Mouse (Mus musculus) limb, embryonic 14.5 days (tissue): Measurements from ENCODE around the gene Acaca. TPM values are rescaled to one million over a fixed set of nuclear protein-coding genes. Genes with fewer than 3 reads are reported as not detected.

ENCODE experiments used
- ATAC-seq: fragments of 200-750 bp; cut with Nextera tagmentation; 2 replicates; pipeline ENCODE4 v1.8.0; 2017; ENCODE audit warnings: low read depth, moderate number of reproducible peaks, moderate TSS enrichment; ENCODE audit not compliant: low FRiP score
- DNase-seq: peaks from one replicate; pipeline ENCODE4 v3.0.0-alpha.2; 2015; ENCODE audit warnings: low spot score
- H3K27ac ChIP-seq: fragments of 300-500 bp; sonication (generic); replicated peaks from 2 replicates; pipeline ENCODE4 v1.5.1; 2014; ENCODE audit warnings: low read depth, mild to moderate bottlenecking, low read length, moderate library complexity, mixed read lengths
- H3K27me3 ChIP-seq: fragments of 300-500 bp; sonication (generic); 2 replicates; pipeline ENCODE4 v1.6.1; 2014; ENCODE audit warnings: low read length, mixed read lengths; ENCODE audit not compliant: control insufficient read depth, insufficient read depth
- H3K36me3 ChIP-seq: fragments of 300-500 bp; sonication (generic); 2 replicates; pipeline ENCODE4 v1.6.1; 2014; ENCODE audit warnings: mild to moderate bottlenecking, low read length, moderate library complexity, mixed read lengths; ENCODE audit not compliant: control insufficient read depth, insufficient read depth
- H3K4me1 ChIP-seq: fragments of 300-500 bp; sonication (generic); 2 replicates; pipeline ENCODE4 v1.6.1; 2014; ENCODE audit warnings: antibody characterized with exemption, low read length, mixed read lengths; ENCODE audit not compliant: control insufficient read depth, insufficient read depth
- H3K4me2 ChIP-seq: fragments of 300-500 bp; sonication (generic); replicated peaks from 2 replicates; pipeline ENCODE4 v1.6.1; 2014; ENCODE audit warnings: low read depth, mild to moderate bottlenecking, low read length, moderate library complexity; ENCODE audit not compliant: severe bottlenecking
- H3K4me3 ChIP-seq: fragments of 300-500 bp; sonication (generic); replicated peaks from 2 replicates; pipeline ENCODE4 v1.5.1; 2014; ENCODE audit warnings: low read length
- H3K9ac ChIP-seq: fragments of 300-500 bp; sonication (generic); 2 replicates; pipeline ENCODE4 v1.6.1; 2014; ENCODE audit warnings: mild to moderate bottlenecking, low read depth, low read length, moderate library complexity; ENCODE audit not compliant: severe bottlenecking
- H3K9me3 ChIP-seq: fragments of 300-500 bp; sonication (generic); 2 replicates; pipeline ENCODE4 v1.6.1; 2016; ENCODE audit warnings: low read length; ENCODE audit not compliant: control insufficient read depth
- POLR2A ChIP-seq: fragments of 200-500 bp; IDR thresholded peaks from 2 replicates; pipeline ENCODE4 v1.8.0; 2012; ENCODE audit warnings: inconsistent platforms, mild to moderate bottlenecking, moderate library complexity, borderline replicate concordance; ENCODE audit not compliant: insufficient read depth, insufficient read length; ENCODE audit errors: extremely low read depth
- WGBS: fragments of 180-500 bp; shearing (Covaris S2); extraction: QIAGEN DNeasy Blood & Tissue Kit; methylation state at CpG from one replicate; pipeline ENCODE4 v1.1.7; 2014; 5-methylcytosine and 5-hydroxymethylcytosine counted together
- polyA plus RNA-seq, 2 experiments: library from polyadenylated mRNA; depleted of rRNA in 1 of 2; stranded (reverse) in 1 of 2; unstranded in 1 of 2; fragments of >200 nt; fragmentation: Nextera tagmentation in 1 of 2; extraction: Ambion mirVana in 1 of 2; gene quantifications; 2 replicates each; pipeline versions ENCODE4 v1.2.1 to v1.2.3; 2012 to 2014

The Acaca gene
- polyA plus RNA-seq, 2 experiments = 18.2 to 20.3 TPM

DNA sequence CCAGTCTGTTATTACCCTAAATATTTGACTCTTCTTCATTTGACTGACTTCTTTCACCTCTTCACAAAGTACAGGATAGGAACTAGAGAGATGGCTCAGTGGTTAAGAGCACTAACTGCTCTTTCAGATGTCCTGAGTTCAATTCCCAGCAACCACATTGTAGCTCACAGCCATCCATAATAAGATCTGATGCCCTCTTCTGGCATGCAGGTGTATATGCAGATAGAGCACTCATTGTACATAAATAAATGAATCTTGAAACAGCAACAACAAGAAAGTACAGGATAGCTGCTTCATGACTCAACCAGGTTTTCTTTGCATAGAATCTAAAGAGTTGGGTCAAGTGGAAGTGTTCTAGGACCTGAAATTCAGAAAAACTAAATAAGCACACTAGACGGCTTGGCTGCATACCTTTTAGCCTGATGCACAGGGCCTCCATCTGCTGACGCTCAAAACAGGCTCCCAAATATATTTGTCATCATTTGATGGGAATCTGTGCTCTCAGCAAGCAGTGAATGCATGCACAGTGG is 4.9 kb downstream of the Acaca start:
- Histone ChIP-seq H3K9ac (no peak overlapping the region), H3K4me1 (no peaks in the 10 kb centered on the region), H3K27ac (no peak overlapping the region), H3K4me3 (no peak overlapping the region), H3K9me3 (no peaks in the 10 kb centered on the region), H3K4me2 (no peak overlapping the region), H3K36me3 (no peaks in the 10 kb centered on the region), H3K27me3 (no peaks in the 10 kb centered on the region)
- ATAC-seq = no peak
- 88% methylated on average over 2 of the region's 2 CpGs for WGBS
- TF ChIP-seq POLR2A = no peak
- DNase-seq = no peak

DNA sequence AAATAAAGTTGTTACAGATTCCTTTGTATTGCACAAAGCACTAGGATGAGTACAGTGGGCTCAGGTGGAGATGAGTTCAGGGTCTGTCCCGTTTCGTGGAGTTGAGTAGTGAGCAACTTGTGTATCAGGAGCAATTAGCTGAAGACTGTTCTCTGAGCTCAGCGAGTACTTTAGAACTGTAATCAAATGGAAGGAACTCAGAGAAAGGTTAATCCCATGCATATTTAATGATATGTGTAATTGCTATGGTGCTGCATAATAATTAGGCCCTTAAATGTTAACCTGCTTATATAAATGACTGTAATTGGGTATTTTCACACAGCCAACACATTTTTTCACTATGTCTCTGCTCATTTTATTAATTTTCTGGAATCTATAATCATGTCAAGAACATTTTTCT is 7.0 kb downstream of the Acaca start:
- TF ChIP-seq POLR2A = no peak
- no peak overlapping the region for H3K4me3 ChIP-seq
- no peaks in the 10 kb centered on the region for H3K36me3 ChIP-seq
- DNase-seq (no peak), ATAC-seq (no peak)
- no peaks in the 10 kb centered on the region for H3K4me1 ChIP-seq
- no peaks in the 10 kb centered on the region for H3K27me3 ChIP-seq
- no peak overlapping the region for H3K4me2 ChIP-seq
- 82% methylated on average over 3 of the region's 3 CpGs for WGBS
- H3K9me3 ChIP-seq = no peaks in the 10 kb centered on the region
- no peak overlapping the region for H3K27ac ChIP-seq
- no peak overlapping the region for H3K9ac ChIP-seq

DNA sequence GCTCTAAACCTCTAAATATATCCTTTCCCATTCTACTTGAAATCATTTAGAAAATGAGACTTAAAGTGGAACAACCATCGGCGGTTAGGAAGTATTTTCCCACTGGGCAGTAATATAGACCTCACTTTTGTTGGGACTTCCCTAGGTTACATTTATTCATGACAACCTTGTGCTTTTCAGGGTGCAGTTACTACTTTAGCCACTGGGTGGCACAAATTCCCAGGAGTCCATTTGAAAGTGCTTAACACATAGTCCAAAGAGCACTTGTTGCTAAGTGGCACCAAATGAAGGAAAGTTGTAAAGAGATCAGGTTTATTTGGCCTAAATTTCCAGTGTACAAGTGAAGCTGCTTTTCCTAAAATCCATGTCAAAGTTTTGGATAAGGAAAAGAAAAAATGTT is 12.3 kb downstream of the Acaca start:
- ATAC-seq = no peak

DNA sequence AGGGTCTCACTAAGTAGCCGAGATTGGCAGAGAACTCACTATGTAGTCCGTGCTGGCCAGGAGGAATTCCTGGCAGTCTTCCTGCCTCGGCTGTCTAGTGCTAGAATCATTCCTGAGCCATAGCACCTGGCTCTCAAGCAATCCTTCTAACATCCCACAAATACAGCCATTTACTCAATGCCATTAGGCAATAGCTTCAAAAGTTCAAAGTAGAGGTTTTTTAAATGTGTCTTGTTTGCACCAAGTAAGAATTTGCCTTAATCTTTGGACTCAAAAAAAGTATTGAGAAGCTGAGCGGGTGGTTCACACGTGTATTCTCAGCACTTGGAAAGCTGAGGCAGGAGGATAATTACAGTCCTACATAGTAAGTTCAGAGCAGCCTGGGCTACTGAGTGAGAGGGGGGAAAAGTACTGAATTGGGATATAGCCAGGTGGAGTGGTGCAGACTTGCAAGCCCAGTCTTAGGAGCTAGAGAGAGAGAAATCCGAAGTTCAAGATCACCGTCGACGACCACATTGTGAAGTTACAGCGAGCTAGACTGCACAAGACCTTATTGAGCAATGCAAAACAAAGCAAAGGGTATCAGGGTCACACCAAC is 15.8 kb downstream of the Acaca start:
- H3K4me2 ChIP-seq = no peak overlapping the region
- 77% methylated on average over 10 of the region's 10 CpGs for WGBS
- H3K27me3 ChIP-seq = no peaks in the 10 kb centered on the region
- TF ChIP-seq POLR2A = no peak
- H3K9ac ChIP-seq = no peak overlapping the region
- H3K4me1 ChIP-seq = no peaks in the 10 kb centered on the region
- DNase-seq (no peak), ATAC-seq (no peak)
- no peak overlapping the region for H3K27ac ChIP-seq
- H3K9me3 ChIP-seq = no peaks in the 10 kb centered on the region
- no peaks in the 10 kb centered on the region for H3K36me3 ChIP-seq
- no peak overlapping the region for H3K4me3 ChIP-seq

More for the DNA sequence above, 12.3 kb downstream of the Acaca start:
- Histone ChIP-seq H3K4me2 (no peak overlapping the region), H3K9me3 (no peaks in the 10 kb centered on the region), H3K27me3 (no peaks in the 10 kb centered on the region), H3K36me3 (no peaks in the 10 kb centered on the region), H3K4me1 (no peaks in the 10 kb centered on the region), H3K4me3 (no peak overlapping the region), H3K27ac (no peak overlapping the region), H3K9ac (no peak overlapping the region)
- 56% methylated on average over 2 of the region's 2 CpGs for WGBS
- no peak for DNase-seq
- TF ChIP-seq POLR2A = no peak

DNA sequence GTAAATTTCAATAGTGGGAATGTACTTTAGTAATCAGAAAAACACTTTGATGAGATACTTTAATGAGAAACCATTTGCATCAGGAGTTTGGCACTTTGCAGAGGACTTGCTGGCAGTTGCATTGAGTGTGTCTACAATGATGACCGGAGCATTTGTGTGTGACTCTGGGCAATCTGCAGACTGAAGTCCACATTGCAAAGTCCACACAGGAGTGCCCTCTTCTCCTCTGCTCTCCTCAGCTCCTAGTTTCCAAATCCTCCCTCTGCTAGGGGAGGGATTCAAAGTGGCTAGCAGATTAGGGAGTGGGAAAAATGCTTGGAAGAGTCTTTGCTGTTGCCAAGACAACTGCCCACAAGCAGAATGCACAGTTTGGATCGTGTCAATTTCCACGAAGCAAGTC is 16.6 kb downstream of the Acaca start:
- DNase-seq = no peak
- no peak for TF ChIP-seq POLR2A
- ATAC-seq = no peak
- Histone ChIP-seq H3K9me3 (no peaks in the 10 kb centered on the region), H3K9ac (no peak overlapping the region), H3K4me3 (no peak overlapping the region), H3K4me1 (no peaks in the 10 kb centered on the region), H3K36me3 (no peaks in the 10 kb centered on the region), H3K27me3 (no peaks in the 10 kb centered on the region), H3K4me2 (no peak overlapping the region), H3K27ac (no peak overlapping the region)
- WGBS = 64% methylated on average over 3 of the region's 3 CpGs
